Mouse (Mus musculus) liver, embryonic 14.5 days (tissue): ENCODE data around the gene Ifnab.

Experiments
- CTCF ChIP-seq: IDR thresholded peaks from 2 replicates; pipeline ENCODE4 v1.5.1; 2016; ENCODE audit warnings: antibody characterized with exemption, low read depth, control low read depth
- EP300 ChIP-seq: IDR thresholded peaks from 2 replicates; pipeline ENCODE4 v1.6.1; 2016; ENCODE audit warnings: antibody characterized with exemption, low read depth

DNA sequence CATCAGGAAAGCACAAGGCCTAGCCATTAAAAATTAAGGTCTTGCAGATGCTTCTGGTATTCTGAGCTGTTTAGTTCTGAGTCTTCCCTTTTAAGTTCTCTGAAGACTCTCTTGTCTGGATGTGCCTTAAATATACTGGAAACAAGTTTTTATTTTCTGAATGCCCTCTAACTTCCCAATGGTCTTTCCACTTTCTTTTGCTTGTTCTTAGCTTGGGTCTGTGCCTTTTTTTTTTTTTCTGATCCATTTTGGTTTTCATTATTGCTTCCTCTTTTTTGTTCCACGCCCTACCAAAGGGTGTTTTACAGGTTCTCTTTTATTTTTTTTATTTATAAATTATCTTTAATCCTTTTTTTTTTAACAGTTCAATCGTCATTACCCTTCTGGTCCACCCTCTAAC is 46.8 kb downstream of the Ifnab start, which contains the start of gene Ifna13:
- TF ChIP-seq EP300, result no peak
- TF ChIP-seq CTCF, result no peak
